Mouse (Mus musculus): ENCODE measurements at regions not wholly inside any gene's neighbourhood (a gene's known extent, or its start where the extent isn't known, plus 50 kb on each side); places are given as distances from the start of the nearest gene placed in this dataset.

DNA sequence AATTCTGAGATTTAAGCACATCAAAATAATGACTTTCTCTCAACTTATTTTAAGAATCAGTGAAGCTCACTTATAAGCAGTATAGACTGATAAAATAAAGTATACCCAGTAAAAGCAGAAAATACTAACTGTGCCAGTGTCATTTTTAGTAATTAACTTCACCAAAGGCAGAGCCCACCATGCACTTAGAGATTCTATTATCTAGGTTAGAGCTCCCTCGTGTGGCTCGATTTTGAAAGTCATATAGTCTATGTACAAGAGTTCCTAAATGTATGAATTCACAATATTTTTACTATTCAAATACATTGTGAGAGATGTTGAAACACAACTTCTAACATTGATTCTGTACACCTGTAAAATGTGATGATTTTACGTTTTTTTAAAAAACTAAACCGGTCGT, 589.3 kb downstream of the Kcnj3 start:
- peak; percentile 60 for DNase-seq (ENCODE audit: extremely low spot score, low read depth, low spot score)

DNA sequence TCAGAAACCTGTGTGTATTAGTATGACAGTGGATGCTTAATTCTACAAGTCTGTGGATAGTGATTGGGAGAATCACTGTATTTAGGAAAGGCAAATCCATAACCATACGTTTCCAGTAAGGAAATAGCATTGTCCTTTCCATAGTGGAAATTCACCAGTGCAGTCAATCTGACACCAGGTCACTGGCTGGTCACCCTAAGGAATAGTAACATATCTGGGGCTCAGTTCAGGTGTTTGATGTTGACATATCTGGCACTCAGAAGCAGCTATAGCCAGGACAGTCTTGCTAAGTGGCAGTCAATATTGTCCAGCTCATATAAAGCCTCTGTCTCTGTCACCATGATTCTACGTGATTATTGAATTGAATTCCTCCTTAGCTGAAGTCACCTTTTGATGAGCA, 593.2 kb downstream of the Kcnj3 start:
- no peak for DNase-seq (ENCODE audit: extremely low spot score, low read depth, low spot score)
